Mouse (Mus musculus) adrenal gland, adult 18-20 months (tissue): ENCODE data around the gene Tnfrsf11a. TPM values are rescaled to one million over a fixed set of nuclear protein-coding genes. Genes with fewer than 3 reads are reported as not detected.

ENCODE experiments used
- DNase-seq, 2 experiments: peaks; one replicate each; pipeline ENCODE4 v3.0.0; 2021 to 2022; ENCODE audit warnings: low spot score in 2 of 2
- total RNA-seq, 2 experiments: library from RNA; stranded (reverse); gene quantifications; 1 replicate in 1 of 2; 2 replicates in 1 of 2; pipeline ENCODE4 v1.2.3; 2021

Gene Tnfrsf11a
- total RNA-seq, 2 experiments from 2014 or later, result 2.6 to 3.3 TPM

- DNase-seq, result no peak
These were observed 43.8 kb downstream of the Tnfrsf11a start for GRCm38 (mm10) chr1:105824356-105824755.

- DNase-seq, result no peak
These were observed 44.5 kb downstream of the Tnfrsf11a start for GRCm38 (mm10) chr1:105824980-105825379.

GRCm38 (mm10) chr1:105827374-105827773 lies 46.9 kb downstream of the Tnfrsf11a start:
- DNase-seq, result no peak

GRCm38 (mm10) chr1:105827786-105828345 lies 47.3 kb downstream of the Tnfrsf11a start:
- DNase-seq, result no peak

- no peak for DNase-seq
These were observed 48.7 kb downstream of the Tnfrsf11a start for GRCm38 (mm10) chr1:105829171-105829570.

GRCm38 (mm10) chr1:105832784-105833183 lies 52.3 kb downstream of the Tnfrsf11a start:
- DNase-seq, result no peak

GRCm38 (mm10) chr1:105842950-105843349 lies 62.4 kb downstream of the Tnfrsf11a start:
- no peak for DNase-seq

- no peak for DNase-seq
These were observed 62.9 kb downstream of the Tnfrsf11a start for GRCm38 (mm10) chr1:105843386-105843785.

- DNase-seq, result no peak
These were observed 63.3 kb downstream of the Tnfrsf11a start for GRCm38 (mm10) chr1:105843856-105844255.

- DNase-seq, result no peak
These were observed 64.0 kb downstream of the Tnfrsf11a start for GRCm38 (mm10) chr1:105844341-105845006.

GRCm38 (mm10) chr1:105846431-105846830 lies 65.9 kb downstream of the Tnfrsf11a start:
- no peak for DNase-seq

GRCm38 (mm10) chr1:105848806-105849205 lies 68.3 kb downstream of the Tnfrsf11a start:
- DNase-seq, result no peak

GRCm38 (mm10) chr1:105851341-105851740 lies 70.8 kb downstream of the Tnfrsf11a start:
- no peak for DNase-seq

GRCm38 (mm10) chr1:105859740-105860139 lies 79.2 kb downstream of the Tnfrsf11a start:
- no peak for DNase-seq

- DNase-seq, result no peak
These were observed 96.1 kb downstream of the Tnfrsf11a start for GRCm38 (mm10) chr1:105876589-105876988.

- DNase-seq, result no peak
These were observed 97.3 kb downstream of the Tnfrsf11a start for GRCm38 (mm10) chr1:105877808-105878207.

- no peak for DNase-seq
These were observed 97.9 kb downstream of the Tnfrsf11a start for GRCm38 (mm10) chr1:105878416-105878815.

- DNase-seq, result no peak
These were observed 100.2 kb downstream of the Tnfrsf11a start for GRCm38 (mm10) chr1:105880555-105881304.

- DNase-seq, result no peak
These were observed 100.9 kb downstream of the Tnfrsf11a start for GRCm38 (mm10) chr1:105881466-105881865.

GRCm38 (mm10) chr1:105883498-105883897 lies 103.0 kb downstream of the Tnfrsf11a start:
- no peak for DNase-seq

- DNase-seq, result no peak
These were observed 104.6 kb downstream of the Tnfrsf11a start for GRCm38 (mm10) chr1:105885101-105885500.

- DNase-seq, result no peak
These were observed 105.1 kb downstream of the Tnfrsf11a start for GRCm38 (mm10) chr1:105885575-105885974.
